Mouse (Mus musculus): Measurements from ENCODE around the gene Lrch1. TPM values are rescaled to one million over a fixed set of nuclear protein-coding genes. Genes with fewer than 3 reads are reported as not detected.

The Lrch1 gene
- total RNA-seq, 1 experiment from 2014 or later = 21.4 TPM

GRCm38 (mm10) chr14:74736850-74737249, 210.8 kb downstream of the Lrch1 start:
- no peak for ATAC-seq (replicated peaks in 1 of 2; ENCODE audit: insufficient read depth in 1 of 2, low FRiP score in 2 of 2, low TSS enrichment in 1 of 2, low read depth in 1 of 2, poor library complexity in 2 of 2, severe bottlenecking in 2 of 2)

- ATAC-seq (replicated peaks in 1 of 2; ENCODE audit: insufficient read depth in 1 of 2, low FRiP score in 2 of 2, low TSS enrichment in 1 of 2, low read depth in 1 of 2, poor library complexity in 2 of 2, severe bottlenecking in 2 of 2) = no peak
Measured at GRCm38 (mm10) chr14:74735471-74735870, 212.2 kb downstream of the Lrch1 start.

GRCm38 (mm10) chr14:74733397-74733796, 214.3 kb downstream of the Lrch1 start:
- ATAC-seq (replicated peaks in 1 of 2; ENCODE audit: insufficient read depth in 1 of 2, low FRiP score in 2 of 2, low TSS enrichment in 1 of 2, low read depth in 1 of 2, poor library complexity in 2 of 2, severe bottlenecking in 2 of 2) = no peak

- peak; percentile 97 to 98 for ATAC-seq (replicated peaks in 1 of 2; ENCODE audit: insufficient read depth in 1 of 2, low FRiP score in 2 of 2, low TSS enrichment in 1 of 2, low read depth in 1 of 2, poor library complexity in 2 of 2, severe bottlenecking in 2 of 2)
Measured at GRCm38 (mm10) chr14:74732079-74732783, 215.4 kb downstream of the Lrch1 start, which contains the start of gene Esd. Esd (plus strand) TSS chr14:74732297.

GRCm38 (mm10) chr14:74731221-74732078, 216.2 kb downstream of the Lrch1 start:
- ATAC-seq (replicated peaks in 1 of 2; ENCODE audit: insufficient read depth in 1 of 2, low FRiP score in 2 of 2, low TSS enrichment in 1 of 2, low read depth in 1 of 2, poor library complexity in 2 of 2, severe bottlenecking in 2 of 2) = no peak

GRCm38 (mm10) chr14:74723541-74723940, 224.1 kb downstream of the Lrch1 start:
- ATAC-seq (replicated peaks in 1 of 2; ENCODE audit: insufficient read depth in 1 of 2, low FRiP score in 2 of 2, low TSS enrichment in 1 of 2, low read depth in 1 of 2, poor library complexity in 2 of 2, severe bottlenecking in 2 of 2) = no peak

GRCm38 (mm10) chr14:74709054-74709453, 238.6 kb downstream of the Lrch1 start:
- ATAC-seq (replicated peaks in 1 of 2; ENCODE audit: insufficient read depth in 1 of 2, low FRiP score in 2 of 2, low TSS enrichment in 1 of 2, low read depth in 1 of 2, poor library complexity in 2 of 2, severe bottlenecking in 2 of 2) = peak; percentile 45 to 62; a peak in 3 of 4 replicates

Other genes with a start within 250 kb of the Lrch1 start
- gene Esd, start 215.6 kb downstream of the Lrch1 start, total RNA-seq (2017) = 187 and 258 TPM in 2 replicates
- 5.2 and 7.2 TPM in 2 replicates for gene Rubcnl, start 68.2 kb upstream of the Lrch1 start, total RNA-seq (2017)
- gene Lrrc63, start 183.0 kb upstream of the Lrch1 start, total RNA-seq (2017) = not detected in 2 replicates
- 384 and 452 TPM in 2 replicates for gene Lcp1, start 183.2 kb upstream of the Lrch1 start, total RNA-seq (2017)